Mouse (Mus musculus) gastrocnemius, postnatal 36 days (tissue): Measurements from ENCODE around the gene Lce1m. TPM values are rescaled to one million over a fixed set of nuclear protein-coding genes. Genes with fewer than 3 reads are reported as not detected.
"Not testable (repeated sequence)": the region's sequence is repeated elsewhere in the genome, so short reads cannot be mapped to it uniquely, and the experiment has no call there.

Experiments used
- DNase-seq, 2 experiments: peaks; one replicate each; pipeline ENCODE4 v3.0.0; 2022
- intact Hi-C: fragments of 180-260 bp; cut with DNase I; formaldehyde crosslinking; loops from one replicate; pipeline ENCODE4 v1.15.1; 2025
- long read RNA-seq, 2 experiments: library from polyadenylated mRNA; stranded (forward); transcript quantifications; one replicate each; pipeline ENCODE4 v2.0.0; 2021
- total RNA-seq, 2 experiments: library from RNA; stranded (reverse); gene quantifications; 2 replicates each; pipeline ENCODE4 v1.2.3; 2021

Lce1m gene
- total RNA-seq, result not detected
- long read RNA-seq, experiment 1, result 0 reads
- long read RNA-seq, experiment 2, result 0 reads

GRCm38 (mm10) chr3:93018960-93019359 is at the start of gene Lce1m:
Gene Lce1m, minus strand, starts transcription at chr3:93019060.
- intact Hi-C loops, result no loop called here
- DNase-seq, result no peak

GRCm38 (mm10) chr3:93068523-93068922 is 49.7 kb upstream of the Lce1m start, which contains the start of gene Gm4858:
Gene Gm4858, plus strand, starts transcription at chr3:93068823.
- DNase-seq, intact Hi-C loops: not testable (repeated sequence)

- intact Hi-C loops, result no loop called here
Observed at GRCm38 (mm10) chr3:93052826-93053474, 34.1 kb upstream of the Lce1m start.

GRCm38 (mm10) chr3:93050182-93050581 is 31.3 kb upstream of the Lce1m start:
- intact Hi-C loops, result no loop called here
- DNase-seq, result no peak

More at GRCm38 (mm10) chr3:93052826-93053474, 34.1 kb upstream of the Lce1m start:
- DNase-seq, result no peak

- DNase-seq, result no peak
- intact Hi-C loops, result no loop called here
Observed at GRCm38 (mm10) chr3:93031450-93031849, 12.6 kb upstream of the Lce1m start.

GRCm38 (mm10) chr3:93025486-93025885 is 6.6 kb upstream of the Lce1m start:
- no peak for DNase-seq
- intact Hi-C loops, result no loop called here

GRCm38 (mm10) chr3:93023411-93024184 is 4.7 kb upstream of the Lce1m start:
- intact Hi-C loops, result no loop called here
- no peak for DNase-seq

GRCm38 (mm10) chr3:93021171-93021570 is 2.3 kb upstream of the Lce1m start:
- intact Hi-C loops, result no loop called here
- DNase-seq, result no peak

GRCm38 (mm10) chr3:93015460-93016104 is 3.3 kb downstream of the Lce1m start, which contains the start of gene Crct1:
Gene Crct1, minus strand, starts transcription at chr3:93015687.
- intact Hi-C loops, result no loop called here
- DNase-seq, result no peak

GRCm38 (mm10) chr3:93014871-93015270 is 4.0 kb downstream of the Lce1m start:
- intact Hi-C loops, result no loop called here
- DNase-seq, result no peak

- no peak for DNase-seq
- intact Hi-C loops, result no loop called here
Observed at GRCm38 (mm10) chr3:93014378-93014801, 4.5 kb downstream of the Lce1m start.

- DNase-seq, result no peak
- intact Hi-C loops, result no loop called here
Observed at GRCm38 (mm10) chr3:93002843-93003242, 16.0 kb downstream of the Lce1m start.

GRCm38 (mm10) chr3:93000621-93001020 is 18.2 kb downstream of the Lce1m start:
- intact Hi-C loops, result no loop called here
- DNase-seq, result no peak

- intact Hi-C loops, result no loop called here
Observed at GRCm38 (mm10) chr3:92998691-92999090, 20.2 kb downstream of the Lce1m start.

GRCm38 (mm10) chr3:92991926-92992325 is 26.9 kb downstream of the Lce1m start, which contains the start of gene Lce3f:
Gene Lce3f, plus strand, starts transcription at chr3:92992226.
- intact Hi-C loops, result no loop called here

More at GRCm38 (mm10) chr3:92998691-92999090, 20.2 kb downstream of the Lce1m start:
- DNase-seq, result peak; percentile 19 to 31

GRCm38 (mm10) chr3:92978484-92978883 is 40.4 kb downstream of the Lce1m start:
- intact Hi-C loops, result no loop called here
- DNase-seq, result no peak

More at GRCm38 (mm10) chr3:92991926-92992325, 26.9 kb downstream of the Lce1m start, which contains the start of gene Lce3f:
- no peak for DNase-seq

Other genes starting within 250 kb of the Lce1m start
- not detected for gene Lce1i, start 240.2 kb downstream of the Lce1m start, total RNA-seq
- not detected for gene Lce1j, start 228.5 kb downstream of the Lce1m start, total RNA-seq
- not detected for gene Lce1k, start 211.2 kb downstream of the Lce1m start, total RNA-seq
- gene Kprp, start 191.8 kb downstream of the Lce1m start, total RNA-seq, result not detected
- gene Lce1l, start 167.8 kb downstream of the Lce1m start, total RNA-seq, result not detected
- gene 2310050C09Rik, start 148.8 kb downstream of the Lce1m start, total RNA-seq, result not detected
- gene Lce3a, start 92.8 kb downstream of the Lce1m start, total RNA-seq, result not detected
- not detected for gene Lce3b, start 86.1 kb downstream of the Lce1m start, total RNA-seq
- gene Lce3c, start 74.6 kb downstream of the Lce1m start, total RNA-seq, result not detected
- not detected for gene Lce3d, start 61.7 kb downstream of the Lce1m start, total RNA-seq
- not detected for gene Lce3e, start 52.0 kb downstream of the Lce1m start, total RNA-seq
- not detected for gene Lce3f, start 26.8 kb downstream of the Lce1m start, total RNA-seq
- gene Crct1, start 3.4 kb downstream of the Lce1m start, total RNA-seq, result not detected
- not detected for gene Gm4858, start 49.8 kb upstream of the Lce1m start, total RNA-seq
- not detected for gene Crnn, start 125.7 kb upstream of the Lce1m start, total RNA-seq
- not detected for gene Flg2, start 178.2 kb upstream of the Lce1m start, total RNA-seq